Mouse (Mus musculus): ENCODE measurements around the gene Gm21954. TPM values are rescaled to one million over a fixed set of nuclear protein-coding genes. Genes with fewer than 3 reads are reported as not detected.

Gene Gm21954
- not detected in 2 replicates for total RNA-seq (2015; ENCODE audit: low replicate concordance)
- total RNA-seq (2017; ENCODE audit: low replicate concordance), result not detected in 2 replicates

GRCm38 (mm10) chr3:55472110-55472509, at the start of gene Gm21954:
Gm21954 (minus strand) TSS chr3:55472210.
- no peak for ATAC-seq (replicated peaks; ENCODE audit: low FRiP score, poor library complexity, severe bottlenecking)

- ATAC-seq (replicated peaks; ENCODE audit: low FRiP score, poor library complexity, severe bottlenecking), result no peak
Measured at GRCm38 (mm10) chr3:55521776-55522175, 49.8 kb upstream of the Gm21954 start.

DNA sequence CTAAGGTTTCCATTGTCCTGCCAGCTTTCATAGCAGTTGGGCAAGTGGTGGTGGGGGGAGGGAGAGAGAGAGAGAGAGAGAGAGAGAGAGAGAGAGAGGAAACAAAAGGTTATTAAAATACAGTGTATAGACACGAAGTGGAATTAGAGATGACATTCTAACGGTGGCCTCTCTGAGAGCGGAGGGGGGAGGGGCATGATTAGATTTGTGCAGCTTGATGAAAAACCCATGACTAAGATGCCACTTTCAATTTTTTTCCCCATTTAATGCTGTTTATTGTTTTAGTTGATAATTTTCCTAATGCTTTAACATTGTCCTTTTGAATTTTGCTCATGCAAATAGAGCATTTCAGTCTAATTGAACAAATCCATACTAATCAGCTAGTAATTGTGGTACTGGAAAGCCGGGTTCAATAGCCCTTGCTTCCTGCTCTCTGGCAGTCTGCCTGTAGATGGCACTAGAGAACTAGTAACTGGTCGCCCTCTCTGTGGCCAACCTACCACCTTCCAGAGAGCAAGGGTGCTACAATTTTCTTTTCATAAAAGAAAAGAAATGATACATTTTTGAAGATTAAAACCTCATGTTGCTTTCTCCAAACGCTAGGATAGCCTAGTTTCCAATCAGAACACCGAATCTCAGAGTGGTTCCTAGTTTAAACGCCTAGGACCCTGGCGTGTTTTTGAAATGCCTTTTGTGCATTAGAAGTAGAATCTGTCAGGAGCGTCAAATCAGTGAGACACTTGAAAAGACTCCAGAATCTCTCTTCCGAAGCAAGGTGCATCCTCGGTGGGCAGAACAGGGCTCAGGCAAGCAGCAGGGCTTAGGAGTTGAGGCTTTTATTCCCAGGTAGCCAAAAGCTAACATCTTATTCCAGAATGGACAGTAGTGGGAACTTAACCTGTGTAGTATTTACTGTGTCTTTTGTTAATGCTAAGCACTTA, 48.5 kb upstream of the Gm21954 start:
- no peak for ATAC-seq (replicated peaks; ENCODE audit: low FRiP score, poor library complexity, severe bottlenecking)

- ATAC-seq (replicated peaks; ENCODE audit: low FRiP score, poor library complexity, severe bottlenecking), result no peak
Measured at GRCm38 (mm10) chr3:55517454-55518014, 45.5 kb upstream of the Gm21954 start.

- no peak for ATAC-seq (replicated peaks; ENCODE audit: low FRiP score, poor library complexity, severe bottlenecking)
Measured at GRCm38 (mm10) chr3:55515966-55516365, 44.0 kb upstream of the Gm21954 start.

DNA sequence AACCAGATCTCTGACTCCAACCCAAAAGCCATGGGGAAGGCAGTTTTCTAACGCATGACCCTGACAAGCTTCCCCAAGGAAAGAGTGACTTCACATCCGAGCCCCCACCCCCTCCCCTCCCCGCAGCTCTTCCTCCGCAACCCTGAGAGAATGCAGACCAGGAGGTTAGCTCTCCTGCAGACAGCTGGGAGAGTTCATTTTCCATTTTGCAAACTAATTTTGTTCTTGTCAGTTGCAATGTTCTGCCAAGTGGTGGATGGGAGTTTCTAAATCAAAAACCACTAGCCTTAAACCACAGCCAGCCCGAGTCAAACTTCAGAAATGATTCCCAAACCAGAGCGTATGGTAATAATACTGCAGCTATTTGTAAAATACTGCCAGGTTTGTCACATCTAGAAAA, 39.6 kb upstream of the Gm21954 start:
- ATAC-seq (replicated peaks; ENCODE audit: low FRiP score, poor library complexity, severe bottlenecking), result no peak

DNA sequence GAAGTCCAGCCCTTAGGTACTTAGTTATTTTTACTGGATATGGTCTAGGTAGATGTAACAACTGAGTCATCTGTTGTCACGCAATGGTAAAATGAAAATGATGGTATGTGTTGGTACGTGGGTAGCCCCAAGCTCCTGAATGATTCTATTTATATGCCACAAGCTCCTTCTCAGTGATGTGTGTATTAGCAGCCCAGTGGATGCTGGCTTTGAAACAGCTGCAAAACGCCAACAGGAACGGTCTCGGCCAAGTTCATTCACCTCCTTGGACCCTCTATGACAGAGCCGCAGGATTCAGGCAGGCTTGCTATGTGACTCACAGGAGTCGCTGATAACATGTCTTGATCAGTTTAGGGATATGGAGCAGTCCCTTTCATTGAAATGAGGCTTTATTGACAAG, 38.2 kb upstream of the Gm21954 start:
- no peak for ATAC-seq (replicated peaks; ENCODE audit: low FRiP score, poor library complexity, severe bottlenecking)

- no peak for ATAC-seq (replicated peaks; ENCODE audit: low FRiP score, poor library complexity, severe bottlenecking)
Measured at GRCm38 (mm10) chr3:55499298-55499697, 27.3 kb upstream of the Gm21954 start.

- no peak for ATAC-seq (replicated peaks; ENCODE audit: low FRiP score, poor library complexity, severe bottlenecking)
Measured at GRCm38 (mm10) chr3:55496462-55496941, 24.5 kb upstream of the Gm21954 start.

DNA sequence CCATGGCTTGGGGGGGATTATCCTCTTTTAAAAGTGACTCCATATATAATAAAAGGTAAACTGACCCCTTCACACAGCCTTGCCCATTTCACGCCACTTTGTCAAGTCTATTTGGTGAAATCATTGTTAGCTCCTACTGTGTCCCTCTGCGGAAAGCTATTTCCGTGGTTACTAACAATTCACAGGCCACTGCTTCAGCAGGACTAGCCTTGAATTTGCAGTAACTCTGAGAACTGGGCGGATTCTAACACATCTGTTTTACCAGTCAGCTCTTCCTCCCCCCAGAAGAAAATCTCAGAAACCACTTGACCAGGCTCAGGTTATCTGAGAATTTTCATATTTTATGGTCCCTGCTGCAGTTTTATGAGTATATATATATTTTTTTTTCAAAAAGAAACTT, 23.9 kb upstream of the Gm21954 start:
- no peak for ATAC-seq (replicated peaks; ENCODE audit: low FRiP score, poor library complexity, severe bottlenecking)

GRCm38 (mm10) chr3:55495231-55495630, 23.2 kb upstream of the Gm21954 start:
- ATAC-seq (replicated peaks; ENCODE audit: low FRiP score, poor library complexity, severe bottlenecking), result no peak

DNA sequence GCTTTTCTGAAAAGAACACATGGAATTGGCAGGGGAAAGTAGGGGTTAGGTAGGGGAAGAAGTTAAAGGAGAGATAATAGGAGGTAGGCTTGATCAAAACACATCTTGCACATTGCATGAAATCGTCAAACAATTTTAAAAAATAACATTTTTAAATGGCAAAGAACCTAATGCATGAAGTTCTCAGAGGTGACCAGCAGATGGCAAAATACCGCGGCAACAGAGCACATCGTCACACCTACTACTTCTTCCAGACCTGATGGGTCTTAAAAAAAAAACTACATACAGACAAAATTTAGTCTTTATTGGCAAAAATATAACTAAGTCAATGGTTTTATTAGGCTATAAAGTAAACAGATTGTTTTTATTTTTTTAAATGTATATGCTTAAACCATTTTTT, 22.3 kb upstream of the Gm21954 start:
- no peak for ATAC-seq (replicated peaks; ENCODE audit: low FRiP score, poor library complexity, severe bottlenecking)

DNA sequence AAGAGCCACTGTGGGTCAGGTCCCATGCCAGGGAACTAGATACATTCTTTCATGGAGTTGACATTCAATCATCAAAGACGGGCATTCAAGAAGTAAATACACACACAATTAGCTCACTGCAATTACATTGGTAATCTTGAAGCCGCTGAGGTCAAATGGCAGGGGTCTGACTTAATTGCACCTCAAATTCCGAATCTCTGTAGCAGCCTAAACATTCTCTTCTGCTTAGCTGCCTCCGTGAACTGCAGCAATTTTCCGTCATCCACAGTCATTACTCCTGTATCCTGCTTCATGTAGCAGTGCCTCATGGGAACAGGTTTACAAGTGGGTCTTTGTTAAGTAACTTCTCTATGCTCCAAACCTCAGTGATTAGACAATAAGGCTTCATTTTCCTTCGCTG, 20.0 kb upstream of the Gm21954 start:
- no peak for ATAC-seq (replicated peaks; ENCODE audit: low FRiP score, poor library complexity, severe bottlenecking)

GRCm38 (mm10) chr3:55489231-55489990, 17.4 kb upstream of the Gm21954 start:
- ATAC-seq (replicated peaks; ENCODE audit: low FRiP score, poor library complexity, severe bottlenecking), result no peak

DNA sequence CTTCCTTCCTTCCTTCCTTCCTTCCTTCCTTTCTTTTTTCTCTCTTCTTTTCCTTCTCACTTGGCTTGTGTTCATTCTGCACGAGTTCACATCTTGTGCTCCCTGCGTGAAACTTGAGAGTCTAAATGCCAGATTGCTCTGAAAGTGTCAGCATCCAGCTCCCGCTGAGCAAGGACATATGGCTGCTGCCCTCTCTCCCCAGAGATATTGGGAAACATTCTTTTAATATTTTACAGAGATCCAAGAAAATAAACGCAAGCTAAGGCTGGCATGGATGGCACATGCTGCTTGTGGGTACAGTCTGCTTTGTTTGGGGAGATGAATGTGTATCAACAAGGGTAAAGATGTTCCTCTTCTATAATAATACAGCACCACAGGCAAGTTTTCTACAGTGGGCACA, 11.3 kb upstream of the Gm21954 start:
- no peak for ATAC-seq (replicated peaks; ENCODE audit: low FRiP score, poor library complexity, severe bottlenecking)

GRCm38 (mm10) chr3:55481140-55481539, 9.1 kb upstream of the Gm21954 start:
- no peak for ATAC-seq (replicated peaks; ENCODE audit: low FRiP score, poor library complexity, severe bottlenecking)

DNA sequence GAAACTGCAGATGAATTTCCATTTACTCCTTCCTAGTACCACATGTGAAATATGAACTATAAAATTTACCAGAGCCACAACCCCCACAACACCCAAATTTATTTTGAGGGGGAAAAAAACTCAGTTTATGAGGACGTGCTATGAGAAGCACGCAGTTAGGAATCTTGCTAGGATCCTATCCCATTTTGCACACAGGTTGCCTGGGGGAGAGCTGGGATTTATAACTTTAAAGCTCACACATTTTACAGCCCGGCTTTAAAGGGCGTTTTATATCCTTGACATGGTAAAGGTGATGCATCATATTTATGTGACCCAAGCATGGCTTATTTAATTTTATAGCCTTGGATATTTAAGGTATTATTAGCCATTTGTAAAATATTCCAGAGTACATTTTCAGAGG, 7.3 kb upstream of the Gm21954 start:
- ATAC-seq (replicated peaks; ENCODE audit: low FRiP score, poor library complexity, severe bottlenecking), result no peak

GRCm38 (mm10) chr3:55476694-55477093, 4.7 kb upstream of the Gm21954 start:
- ATAC-seq (replicated peaks; ENCODE audit: low FRiP score, poor library complexity, severe bottlenecking), result no peak

DNA sequence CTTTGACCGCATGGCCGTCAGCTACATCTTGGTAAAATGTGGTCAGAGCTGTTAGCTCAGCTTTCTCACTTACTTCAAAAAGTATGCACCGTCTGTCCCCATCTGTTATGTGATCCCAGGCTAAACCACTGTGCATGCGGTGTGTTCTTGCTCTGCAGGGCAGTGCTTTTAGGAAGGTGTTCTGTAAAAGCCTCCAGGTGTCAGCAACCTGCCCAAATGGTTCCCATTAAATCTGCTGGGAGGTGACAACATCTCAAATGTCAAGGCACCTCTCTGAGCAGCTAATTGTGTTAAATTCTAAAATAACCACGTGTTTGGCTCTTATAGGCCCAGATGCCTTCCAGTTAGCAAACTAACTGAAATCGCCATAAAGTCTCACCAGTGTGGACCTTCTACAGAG, 1.1 kb upstream of the Gm21954 start:
- ATAC-seq (replicated peaks; ENCODE audit: low FRiP score, poor library complexity, severe bottlenecking), result no peak

- no peak for ATAC-seq (replicated peaks; ENCODE audit: low FRiP score, poor library complexity, severe bottlenecking)
Measured at GRCm38 (mm10) chr3:55466348-55466747, 5.7 kb downstream of the Gm21954 start.
